Comparison of ENCODE assay signal across 21 mouse cellular contexts in genomic region chr19:18959862-18960261, GRCm38 (mm10).
A peak's percentile ranks its signal among the peaks of the same experiment; 100 is the strongest.
DNase-seq lines count a peak whose midpoint lies in the region; ATAC-seq and TF ChIP-seq lines count a peak whose summit lies in the region.
"Had no signal": no experiment of that assay in that cellular context is flagged by ENCODE, and none has a peak within 500 bp of the region (broad histone marks: within the 10 kb centered on the region; RNA-seq: fewer than 3 reads in every experiment).

No protein-coding gene starts in this region.

- H3K4me1 ChIP-seq in forebrain, embryonic 12.5 days = peaks cover 7% of the 10 kb centered on the region
- peaks cover 5% of the 10 kb centered on the region; the same call in 1 of the 2 replicates for H3K4me1 ChIP-seq in forebrain, embryonic 16.5 days (replicated peaks; ENCODE audit: control insufficient read depth, insufficient read depth, low read length)
- no peaks in the 10 kb centered on the region for H3K4me1 ChIP-seq in midbrain, postnatal 0 days (ENCODE audit: insufficient read depth, low read length)
- no peaks in the 10 kb centered on the region for H3K4me1 ChIP-seq in heart, embryonic 12.5 days (replicated peaks)
- H3K4me1 ChIP-seq: embryonic facial prominence, embryonic 13.5 days; lung, embryonic 15.5 days; stomach, embryonic 15.5 days had no signal

- no peaks in the 10 kb centered on the region for H3K36me3 ChIP-seq in forebrain, embryonic 12.5 days (replicated peaks)
- H3K36me3 ChIP-seq in forebrain, embryonic 16.5 days (ENCODE audit: control insufficient read depth, insufficient read depth) = no peaks in the 10 kb centered on the region
- no peaks in the 10 kb centered on the region; the same call in 1 of the 2 replicates for H3K36me3 ChIP-seq in midbrain, postnatal 0 days (ENCODE audit: insufficient read depth, low read length)
- H3K36me3 ChIP-seq in heart, embryonic 12.5 days = no peaks in the 10 kb centered on the region
- H3K36me3 ChIP-seq: embryonic facial prominence, embryonic 13.5 days; lung, embryonic 15.5 days; stomach, embryonic 15.5 days had no signal

- H3K9me3 ChIP-seq in forebrain, embryonic 12.5 days = no peaks in the 10 kb centered on the region
- no peaks in the 10 kb centered on the region for H3K9me3 ChIP-seq in forebrain, embryonic 16.5 days (ENCODE audit: control insufficient read depth, low read length)
- H3K9me3 ChIP-seq in midbrain, postnatal 0 days (ENCODE audit: low read length) = no peaks in the 10 kb centered on the region
- no peaks in the 10 kb centered on the region for H3K9me3 ChIP-seq in heart, embryonic 12.5 days (replicated peaks)
- H3K9me3 ChIP-seq: embryonic facial prominence, embryonic 13.5 days; lung, embryonic 15.5 days; stomach, embryonic 15.5 days had no signal

- no peak overlapping the region for H3K4me3 ChIP-seq in forebrain, embryonic 12.5 days (replicated peaks)
- H3K4me3 ChIP-seq in forebrain, embryonic 16.5 days (replicated peaks; ENCODE audit: low read length) = no peak overlapping the region
- no peak overlapping the region for H3K4me3 ChIP-seq in midbrain, postnatal 0 days (ENCODE audit: low read depth, low read length)
- no peak overlapping the region for H3K4me3 ChIP-seq in heart, embryonic 12.5 days
- H3K4me3 ChIP-seq: embryonic facial prominence, embryonic 13.5 days; lung, embryonic 15.5 days; stomach, embryonic 15.5 days had no signal

- H3K4me2 ChIP-seq in forebrain, embryonic 12.5 days = no peak overlapping the region
- H3K4me2 ChIP-seq in forebrain, embryonic 16.5 days (ENCODE audit: low read length) = no peak overlapping the region
- H3K4me2 ChIP-seq in midbrain, postnatal 0 days (ENCODE audit: low read depth, low read length, poor library complexity, severe bottlenecking) = no peak overlapping the region
- H3K4me2 ChIP-seq in heart, embryonic 12.5 days = no peak overlapping the region
- H3K4me2 ChIP-seq: embryonic facial prominence, embryonic 13.5 days; heart, embryonic 11.5 days; lung, embryonic 15.5 days; stomach, embryonic 15.5 days had no signal

- no peak overlapping the region for H3K9ac ChIP-seq in forebrain, embryonic 12.5 days
- H3K9ac ChIP-seq in forebrain, embryonic 16.5 days (replicated peaks; ENCODE audit: low read depth, low read length) = no peak overlapping the region
- no peak overlapping the region for H3K9ac ChIP-seq in midbrain, postnatal 0 days (replicated peaks; ENCODE audit: low read length, poor library complexity, severe bottlenecking)
- no peak overlapping the region for H3K9ac ChIP-seq in heart, embryonic 12.5 days
- H3K9ac ChIP-seq: embryonic facial prominence, embryonic 13.5 days; liver, embryonic 14.5 days; lung, embryonic 15.5 days; stomach, embryonic 15.5 days had no signal

- ATAC-seq in forebrain, embryonic 12.5 days (ENCODE audit: low FRiP score) = peak; percentile 44; the same call in 1 of the 2 replicates
- peak; percentile 40 for ATAC-seq in forebrain, embryonic 16.5 days
- no peak for ATAC-seq in midbrain, postnatal 0 days (ENCODE audit: low FRiP score)
- ATAC-seq in heart, embryonic 12.5 days (ENCODE audit: insufficient number of reproducible peaks, low FRiP score) = no peak
- ATAC-seq: hindbrain, embryonic 16.5 days; intestine, postnatal 0 days had no signal

- peak; percentile 8 for DNase-seq in layer of hippocampus, adult 9-11 months
- DNase-seq in layer of hippocampus, postnatal 25 days (ENCODE audit: extremely low spot score in 1 of 2, low spot score in 1 of 2) = no peak
- peak; percentile 29 for DNase-seq in midbrain, postnatal 0 days (ENCODE audit: low spot score)
- DNase-seq in kidney, adult 8-10 months = no peak
- DNase-seq: adrenal gland, adult 2 months; cerebellum, adult 9-11 months; heart, postnatal 14 days; thymus, adult 18-20 months; thymus, postnatal 4 days had no signal

- H3K27ac ChIP-seq in forebrain, embryonic 12.5 days = 0 out of 2 replicates have a peak overlapping the region, but pooled peaks have one; percentile 19
- no peak overlapping the region for H3K27ac ChIP-seq in forebrain, embryonic 16.5 days (ENCODE audit: low read length)
- H3K27ac ChIP-seq in midbrain, postnatal 0 days (ENCODE audit: low read depth, low read length) = 0 out of 2 replicates have a peak overlapping the region, but pooled peaks have one; percentile 26
- no peak overlapping the region for H3K27ac ChIP-seq in heart, embryonic 12.5 days (ENCODE audit: poor library complexity, severe bottlenecking)
- H3K27ac ChIP-seq: embryonic facial prominence, embryonic 13.5 days; kidney, postnatal 0 days; liver, embryonic 14.5 days; lung, embryonic 15.5 days; macrophage; stomach, embryonic 15.5 days had no signal

- 2% methylated on average over 3 of the region's 3 CpGs for WGBS in forebrain, embryonic 12.5 days
- WGBS in forebrain, embryonic 16.5 days = 2% methylated on average over 3 of the region's 3 CpGs
- WGBS in midbrain, postnatal 0 days = 12% methylated on average over 3 of the region's 3 CpGs
- WGBS in heart, embryonic 12.5 days = 38% methylated on average over 3 of the region's 3 CpGs

- TF ChIP-seq CTCF in midbrain, postnatal 0 days (IDR thresholded peaks at IDR 0.05) = no peak

- no peaks in the 10 kb centered on the region for H3K27me3 ChIP-seq in forebrain, embryonic 12.5 days
- H3K27me3 ChIP-seq in forebrain, embryonic 16.5 days (replicated peaks; ENCODE audit: control insufficient read depth, insufficient read depth, low read length) = no peaks in the 10 kb centered on the region
- no peaks in the 10 kb centered on the region for H3K27me3 ChIP-seq in midbrain, postnatal 0 days (ENCODE audit: insufficient read depth, low read length)
- no peaks in the 10 kb centered on the region for H3K27me3 ChIP-seq in heart, embryonic 12.5 days (replicated peaks)
- H3K27me3 ChIP-seq: embryonic facial prominence, embryonic 13.5 days; lung, embryonic 15.5 days; stomach, embryonic 15.5 days had no signal

Comparison
In these comparisons a context has a peak if more than half of its experiments do, and no peak if none do; other contexts are left out.
1. DNase-seq: peak in layer of hippocampus, adult 9-11 months (single experiment) and midbrain, postnatal 0 days (single experiment); none in layer of hippocampus, postnatal 25 days (0 of 2) and kidney, adult 8-10 months (0 of 2).
2. H3K27ac ChIP-seq: peak in forebrain, embryonic 12.5 days (single experiment) and midbrain, postnatal 0 days (single experiment); none in forebrain, embryonic 16.5 days (single experiment) and heart, embryonic 12.5 days (single experiment).
3. ATAC-seq: peak in forebrain, embryonic 12.5 days (single experiment) and forebrain, embryonic 16.5 days (single experiment); none in midbrain, postnatal 0 days (single experiment) and heart, embryonic 12.5 days (single experiment).